Mouse (Mus musculus) T-helper 17 cell (primary cell): Measurements from ENCODE around the gene Moxd1.

Source experiments
- in situ Hi-C, 2 experiments: fragments of 300-600 bp; cut with MboI, MseI; formaldehyde crosslinking; loops; 1 replicate in 1 of 2; 2 replicates in 1 of 2; pipeline ENCODE4 v1.15.1; 2025; ENCODE audit warnings: high pct_unique_total_duplicates in 2 of 2

Gene Moxd1

DNA sequence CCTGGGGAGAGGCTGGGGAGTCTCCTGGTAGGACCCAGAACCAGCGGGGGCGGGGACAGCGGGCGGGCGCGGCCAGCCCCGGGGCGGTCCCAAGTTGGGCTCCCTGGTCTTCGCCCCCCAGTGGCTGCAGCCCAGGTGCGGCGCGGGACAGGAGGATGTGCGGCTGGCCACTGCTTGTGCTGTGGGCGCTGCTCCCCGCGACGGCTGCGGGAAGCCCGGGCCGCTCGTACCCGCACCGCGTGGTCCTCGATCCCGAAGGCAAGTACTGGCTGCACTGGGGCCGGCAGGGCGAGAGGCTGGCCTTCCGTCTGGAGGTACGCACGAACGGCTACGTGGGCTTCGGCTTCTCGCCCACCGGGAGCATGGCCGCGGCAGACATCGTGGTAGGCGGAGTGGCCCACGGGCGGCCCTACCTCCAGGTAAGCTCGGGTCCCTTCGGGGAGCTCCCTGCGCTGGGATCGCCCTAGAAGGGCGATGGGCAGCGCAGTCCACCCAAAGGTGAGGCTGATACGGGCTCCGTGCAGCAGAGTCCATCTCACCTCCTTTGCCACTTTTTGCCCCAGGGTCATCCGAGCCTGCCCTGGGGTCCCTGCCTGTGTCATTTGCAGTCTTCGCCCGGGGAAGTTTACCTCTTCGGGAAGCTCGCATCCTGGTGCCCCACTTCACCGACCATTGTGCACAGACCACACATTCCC is at the start of gene Moxd1:
Gene Moxd1, plus strand, starts transcription at position 69 of the 695 bp plus-strand sequence.
- in situ Hi-C loops, result no loop called here

DNA sequence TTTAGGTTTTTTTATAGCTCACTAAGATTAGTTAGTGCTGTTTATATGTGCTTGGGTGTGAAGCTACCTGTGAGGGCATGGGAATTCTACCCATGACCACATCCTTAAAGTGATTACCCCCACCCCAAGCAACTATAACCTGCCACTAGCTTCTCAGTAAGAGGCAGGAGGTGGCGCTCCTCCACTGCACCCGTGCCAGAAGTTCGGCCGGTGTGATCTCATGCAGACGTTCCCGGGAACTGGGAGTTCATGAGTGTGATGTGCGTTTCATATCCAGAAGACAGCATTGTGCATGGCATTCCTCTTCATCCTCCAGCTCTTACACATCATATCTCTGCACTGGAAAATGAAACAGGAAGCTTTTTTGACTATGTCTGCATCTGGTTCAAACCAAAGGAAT is 32.9 kb upstream of the Moxd1 start:
- in situ Hi-C loops, result no loop called here

DNA sequence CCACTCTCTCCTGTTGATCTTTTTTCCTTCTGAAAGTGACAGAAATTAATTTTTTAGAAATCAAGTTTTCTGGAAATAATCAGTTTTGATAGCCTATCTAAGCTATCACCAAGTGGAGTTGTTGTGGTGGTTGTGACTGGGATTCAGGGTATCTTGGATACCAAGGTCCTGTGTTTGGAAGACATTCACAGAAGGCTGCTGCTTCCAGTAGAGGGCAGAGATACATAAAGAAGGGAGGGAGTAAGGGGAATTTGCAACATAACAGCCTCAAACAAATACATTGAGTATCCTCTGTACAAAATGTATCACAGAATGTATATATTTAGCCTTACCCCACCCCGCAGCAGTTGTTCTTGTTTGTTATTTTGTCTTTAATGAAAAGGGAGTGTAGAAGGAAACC is 31.3 kb upstream of the Moxd1 start:
- in situ Hi-C loops, result no loop called here

DNA sequence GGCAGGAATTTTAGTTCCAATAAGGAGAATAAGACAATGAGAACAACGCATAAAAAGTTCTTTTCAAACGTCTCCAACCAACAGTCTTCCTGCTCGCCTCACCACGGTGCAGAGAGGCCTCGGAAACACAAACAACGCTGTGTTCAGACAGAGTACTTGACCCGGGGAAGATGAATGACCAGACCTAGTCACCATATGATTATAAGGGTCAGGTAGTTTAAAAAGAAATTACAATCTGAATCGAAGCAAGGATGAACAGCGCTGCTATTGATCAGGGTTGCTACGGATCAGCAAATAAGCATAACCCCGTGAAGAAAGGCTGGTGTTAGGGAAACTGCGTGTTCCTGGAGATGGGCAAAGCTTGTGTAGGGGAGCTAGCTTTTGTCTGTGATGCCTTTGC is 24.0 kb upstream of the Moxd1 start:
- in situ Hi-C loops, result no loop called here

DNA sequence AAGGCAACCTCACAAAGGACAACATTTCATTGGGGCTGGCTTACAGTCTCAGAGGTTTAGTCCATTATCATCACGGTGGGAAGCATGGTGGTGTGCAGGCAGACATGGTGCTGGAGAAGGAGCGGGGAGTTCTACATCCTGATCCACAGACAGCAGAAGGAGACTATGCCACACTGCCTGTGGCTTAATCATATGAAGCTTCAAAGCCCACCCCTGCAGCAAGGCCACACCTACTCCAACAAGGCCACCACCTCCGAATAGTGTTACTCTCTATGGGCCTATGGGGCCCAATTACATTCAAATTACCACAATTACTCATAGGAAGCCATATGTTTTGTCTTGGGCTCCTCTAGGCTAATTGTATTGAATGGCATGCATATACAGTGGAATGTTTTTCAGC is 23.2 kb upstream of the Moxd1 start:
- in situ Hi-C loops, result no loop called here

DNA sequence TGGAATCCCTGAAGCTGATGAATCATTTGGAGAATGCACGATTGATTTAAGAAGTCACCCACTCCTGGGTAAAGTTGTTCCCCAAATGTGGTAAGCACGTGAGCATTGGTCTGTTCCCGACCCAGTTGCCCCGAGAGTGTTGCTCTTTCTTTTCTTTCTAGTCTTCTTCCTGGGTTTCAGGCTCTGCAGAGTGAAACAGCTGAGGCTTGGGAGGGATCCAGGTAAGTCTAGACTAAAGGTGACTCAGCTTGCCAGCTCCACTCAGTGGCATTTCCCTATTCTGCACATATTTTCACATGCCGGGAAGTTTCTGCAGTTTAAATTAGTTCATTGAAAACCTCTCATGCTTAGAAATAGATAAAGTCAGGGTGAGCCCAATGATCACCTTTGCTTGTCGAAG is 13.2 kb upstream of the Moxd1 start:
- in situ Hi-C loops, result no loop called here

DNA sequence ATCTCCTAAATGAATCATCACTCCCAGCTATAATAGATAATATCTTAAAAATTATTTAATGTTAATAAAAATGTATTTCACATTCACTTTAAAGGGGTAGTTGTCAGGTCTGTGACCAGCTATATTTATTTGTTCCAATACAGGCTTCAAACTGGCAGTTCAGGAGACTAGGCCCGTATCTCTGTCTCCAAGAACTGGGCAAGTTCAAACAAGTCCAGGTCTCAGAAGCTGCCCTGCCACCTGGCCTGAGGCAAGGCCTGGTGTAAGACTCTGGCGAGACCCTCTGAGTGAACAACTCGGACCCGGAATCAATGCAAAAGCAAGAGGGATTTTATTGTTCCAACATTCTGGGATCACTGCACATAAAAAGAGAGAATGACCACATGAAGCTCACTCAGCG is 10.0 kb upstream of the Moxd1 start:
- in situ Hi-C loops, result no loop called here

DNA sequence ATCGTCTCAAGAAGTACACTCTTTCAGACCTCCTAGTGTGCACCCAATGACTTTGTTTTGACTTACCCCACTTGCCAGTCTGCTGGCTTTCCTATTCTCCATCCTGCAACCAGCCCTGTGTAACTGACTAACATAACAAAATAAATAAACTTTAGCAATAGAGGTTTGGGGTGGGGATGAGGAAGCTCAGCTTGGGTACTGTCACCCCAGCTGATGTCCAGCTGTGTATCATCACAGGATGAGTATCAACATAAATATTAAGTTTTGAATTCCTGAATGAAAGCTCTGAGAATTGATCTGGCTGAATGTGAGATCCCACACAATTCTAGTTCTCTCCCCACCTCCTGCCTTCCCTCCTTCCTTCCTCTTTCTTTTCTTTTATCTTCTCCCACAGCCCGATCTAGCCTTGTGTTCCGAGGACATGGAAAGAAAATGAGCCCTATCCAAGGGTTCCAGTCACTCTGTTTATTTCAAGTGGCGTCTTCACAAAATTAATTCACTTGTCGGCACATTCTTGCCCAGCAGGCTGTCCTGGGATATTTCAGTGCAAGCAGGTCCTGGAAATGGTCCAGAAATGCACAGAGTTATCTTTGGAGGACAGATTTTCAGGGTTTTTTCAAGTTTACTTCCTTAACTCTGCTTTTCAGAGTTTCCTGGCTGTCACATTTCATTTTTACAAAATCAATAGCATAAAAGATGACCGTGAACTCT is 5.6 kb upstream of the Moxd1 start:
- in situ Hi-C loops, result no loop called here

DNA sequence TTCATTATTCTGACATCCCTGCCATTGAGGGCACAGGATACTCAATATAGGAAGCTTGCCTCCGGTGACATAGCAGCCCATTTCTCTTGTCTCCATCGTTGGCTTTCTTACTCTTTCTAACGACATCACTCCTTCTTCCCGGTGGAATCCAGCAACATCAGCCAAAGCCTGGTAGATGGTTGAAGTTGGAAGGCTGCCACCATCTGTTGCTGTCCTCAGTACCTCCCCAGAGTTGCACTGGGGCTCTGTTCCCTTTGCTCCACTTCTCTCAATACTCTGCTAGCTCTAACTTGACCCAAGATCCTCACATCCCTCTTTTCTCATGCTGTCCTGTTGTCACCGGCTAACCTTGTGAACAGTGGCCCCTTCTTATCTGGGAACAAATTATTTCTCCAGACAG is 2.4 kb upstream of the Moxd1 start:
- in situ Hi-C loops, result no loop called here

DNA sequence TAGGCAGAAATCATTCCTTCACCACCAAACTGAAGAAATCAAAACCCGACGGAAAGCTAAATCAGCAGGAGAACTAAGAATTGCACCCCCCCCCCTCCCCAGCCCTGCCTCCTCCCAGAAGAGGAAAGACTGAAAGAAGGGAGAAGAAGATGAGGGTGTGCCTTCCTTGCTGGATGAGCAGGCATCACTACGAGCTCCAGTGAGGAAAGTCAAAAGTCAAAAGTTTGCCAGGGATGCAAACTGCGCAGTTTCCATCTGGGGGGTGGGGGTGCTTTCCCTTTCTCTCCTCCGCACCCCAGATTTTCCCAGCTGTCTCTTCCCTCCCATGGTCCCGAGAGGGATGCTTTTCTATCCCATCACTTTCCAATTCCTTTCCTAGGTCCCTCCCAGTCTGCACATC is 406 bp upstream of the Moxd1 start:
- in situ Hi-C loops, result no loop called here

DNA sequence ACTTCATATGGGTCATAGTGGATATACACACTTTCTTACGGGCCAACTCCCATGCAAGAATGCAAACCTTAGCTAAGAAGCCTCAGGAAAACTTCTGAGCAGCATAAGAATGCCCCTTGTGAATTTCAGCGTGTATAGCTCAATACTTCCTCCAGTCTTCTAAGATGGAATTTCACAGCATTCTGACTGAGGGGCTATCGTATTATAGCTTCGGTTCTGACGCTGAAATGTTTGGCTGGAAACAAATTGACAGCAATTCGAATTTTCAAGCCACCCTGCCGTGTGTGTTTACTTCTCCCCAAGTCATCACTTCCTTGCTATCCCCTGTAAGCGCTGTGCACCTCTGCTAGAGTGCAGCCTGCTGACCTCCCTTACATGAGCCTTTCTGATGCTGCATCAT is 1.3 kb downstream of the Moxd1 start:
- in situ Hi-C loops, result no loop called here

DNA sequence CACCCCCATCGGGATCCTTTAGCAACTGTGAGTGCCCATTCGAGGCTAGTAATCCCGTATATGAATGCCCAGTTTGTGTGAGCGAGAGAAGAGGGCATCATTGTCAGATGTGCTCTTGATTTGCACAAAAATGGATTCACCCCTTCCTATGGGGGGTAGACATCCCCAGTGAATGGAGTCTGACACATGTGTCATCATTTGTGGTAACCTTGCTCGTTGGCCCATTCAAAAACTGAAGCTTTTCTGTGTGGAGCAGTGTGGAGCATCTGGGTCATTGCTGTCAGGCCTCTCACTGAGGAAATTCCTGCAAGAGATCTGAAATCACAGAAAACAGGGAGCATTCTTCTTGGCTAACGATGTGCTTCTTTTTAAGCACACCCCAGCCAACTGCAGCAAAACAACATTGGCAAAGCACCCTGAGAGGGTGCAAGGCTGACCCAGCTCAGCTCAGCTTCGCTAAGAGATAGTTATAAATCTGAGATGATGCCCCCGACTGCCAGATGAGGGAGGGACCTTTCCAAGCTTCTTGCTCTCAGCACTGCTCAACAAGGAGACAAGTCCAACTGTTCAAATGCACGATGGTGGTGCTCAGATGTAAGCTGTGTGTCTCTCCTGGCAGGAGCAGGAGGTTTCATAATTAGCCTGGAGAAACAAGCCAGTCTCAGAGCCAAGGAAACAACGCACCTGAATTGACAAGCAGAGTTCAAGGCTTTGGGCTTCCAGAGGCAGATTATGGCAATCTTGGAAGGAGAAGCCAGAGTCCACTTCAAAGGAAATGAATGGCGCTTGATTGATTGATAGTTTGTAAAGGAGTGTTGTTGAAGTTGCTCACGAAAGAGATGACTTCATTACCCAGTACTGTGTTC is 5.2 kb downstream of the Moxd1 start:
- in situ Hi-C loops, result no loop called here

DNA sequence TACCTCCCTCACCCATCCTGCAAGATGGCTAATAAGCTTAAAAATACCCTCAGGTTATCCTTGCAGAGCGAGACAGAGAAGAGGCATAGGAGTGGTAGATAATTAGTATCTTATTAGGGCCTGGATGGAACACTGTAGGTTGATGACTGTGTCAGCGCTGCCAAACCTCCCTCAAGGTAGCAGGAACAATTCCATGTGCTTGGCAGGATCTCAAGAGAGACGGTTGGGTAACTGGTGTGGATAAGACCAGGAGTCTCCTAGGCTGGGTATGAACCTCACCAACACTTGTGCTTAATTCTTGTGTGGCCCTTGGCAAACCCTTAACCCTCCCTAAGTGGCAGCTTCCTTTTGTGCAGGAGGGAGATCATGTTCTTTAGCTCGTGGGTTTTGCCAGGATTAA is 9.0 kb downstream of the Moxd1 start:
- in situ Hi-C loops, result no loop called here

DNA sequence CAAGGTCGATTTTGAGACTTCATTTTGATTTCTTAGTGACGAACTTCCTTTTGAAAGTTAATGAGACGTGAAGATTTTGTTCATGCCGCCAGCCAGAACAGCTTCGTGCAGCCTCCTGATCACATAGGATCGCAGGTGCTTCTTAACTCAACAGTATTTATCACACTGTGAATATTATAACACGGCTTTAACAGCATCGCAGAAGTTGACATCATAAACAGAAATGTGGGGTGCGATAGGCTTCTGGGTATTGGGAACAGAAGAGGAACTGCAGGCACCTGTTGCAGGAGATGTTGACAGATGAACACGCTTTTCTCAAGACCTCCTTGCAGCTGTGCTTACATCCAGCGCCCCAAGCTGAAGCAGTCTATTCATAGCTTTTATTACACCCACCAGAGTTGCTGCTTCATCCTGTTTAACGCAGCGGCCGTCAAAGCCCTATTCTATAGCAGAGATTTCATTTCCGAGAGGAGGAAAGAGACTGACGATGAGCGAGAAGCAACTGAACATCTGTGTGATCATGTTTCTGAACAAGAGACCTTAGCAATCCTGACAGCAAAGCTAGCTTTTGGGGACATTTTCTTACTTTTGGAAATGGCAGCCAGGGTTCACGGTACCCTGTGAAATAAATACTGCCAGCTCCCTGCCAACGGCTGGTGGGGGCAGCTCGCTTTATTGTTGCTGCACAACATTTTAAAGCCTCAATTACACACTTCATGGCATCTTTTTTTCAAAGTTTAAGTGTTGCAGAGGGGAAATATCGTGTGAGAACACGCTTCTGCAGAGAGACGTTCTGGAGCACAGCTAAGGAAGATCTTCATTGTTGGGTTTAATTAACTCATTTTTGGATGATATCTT is 12.3 kb downstream of the Moxd1 start:
- in situ Hi-C loops, result no loop called here

DNA sequence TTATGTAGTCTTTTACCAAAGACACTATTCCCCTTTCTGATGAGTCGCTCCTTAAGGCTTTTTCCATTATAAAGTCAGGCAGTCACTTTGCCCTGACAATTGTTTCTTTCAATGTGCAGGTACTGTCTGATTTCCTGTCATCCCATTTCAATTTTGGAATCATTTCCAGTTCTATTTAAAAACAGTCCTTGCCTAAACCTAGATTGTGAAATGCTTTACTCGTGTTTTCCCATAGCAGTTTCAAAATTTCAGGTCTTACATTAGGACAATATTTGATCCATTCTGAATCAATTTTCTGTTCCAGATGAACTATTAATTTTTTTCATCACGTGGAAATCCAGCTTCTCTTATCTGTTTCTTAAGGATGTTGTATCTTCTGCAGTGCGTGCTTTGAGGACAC is 23.5 kb downstream of the Moxd1 start:
- in situ Hi-C loops, result no loop called here

DNA sequence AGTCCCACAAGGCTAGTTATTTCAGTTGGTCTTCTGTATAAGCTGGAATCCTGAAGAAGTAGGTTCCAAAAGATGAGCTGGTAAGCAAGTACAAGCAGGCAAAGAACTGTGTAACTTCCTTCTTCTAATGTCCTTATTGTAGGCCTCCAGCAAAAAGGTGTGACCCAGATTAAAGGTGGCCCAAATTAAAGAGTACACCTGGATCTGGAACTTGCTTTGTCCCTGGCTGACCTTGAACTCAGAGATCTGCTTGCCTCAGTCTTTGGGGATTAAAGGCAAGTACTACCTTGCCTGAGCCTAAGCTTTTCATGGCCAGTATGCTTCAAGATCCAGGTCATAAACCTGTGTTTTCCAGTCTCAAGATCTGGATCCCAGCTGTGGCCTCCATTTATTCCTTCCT is 24.8 kb downstream of the Moxd1 start:
- in situ Hi-C loops, result no loop called here

DNA sequence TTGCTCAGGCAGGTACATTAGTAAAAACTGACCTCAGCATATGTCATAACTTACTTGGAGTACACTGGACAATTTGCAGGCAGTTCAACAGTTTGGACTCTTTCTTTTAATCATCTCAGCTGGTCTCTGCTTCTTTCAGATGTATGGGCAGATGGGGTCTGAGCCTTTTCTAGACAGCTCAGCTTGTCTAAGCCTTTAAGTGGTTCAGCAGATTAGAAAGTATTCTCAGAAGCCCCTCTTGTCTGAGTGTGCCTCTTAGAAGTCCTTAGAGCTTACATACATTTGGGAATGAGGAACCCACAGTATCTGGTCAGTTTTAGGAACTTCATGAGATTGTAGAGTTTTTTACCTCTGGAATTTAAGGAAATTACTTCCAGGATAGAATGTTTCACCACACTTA is 28.3 kb downstream of the Moxd1 start:
- in situ Hi-C loops, result no loop called here

DNA sequence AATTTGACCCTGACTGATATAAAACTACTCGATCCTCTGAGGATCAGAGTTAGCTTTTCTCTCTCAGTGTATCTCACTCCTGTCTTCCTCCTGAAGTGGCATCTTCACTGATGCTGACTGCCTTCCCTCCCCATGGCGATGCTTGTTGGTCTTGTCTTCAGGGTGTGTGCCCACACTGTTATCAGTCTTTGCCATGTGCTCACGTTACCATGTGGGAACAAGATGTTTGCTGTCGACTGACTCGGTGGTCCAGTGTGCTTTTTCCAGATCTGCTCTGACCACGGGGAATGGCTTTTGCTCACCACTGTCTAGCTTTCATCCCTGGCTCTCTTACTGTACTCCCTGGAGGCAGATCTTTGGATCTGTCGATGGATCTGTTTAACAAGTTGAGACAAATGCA is 34.8 kb downstream of the Moxd1 start:
- in situ Hi-C loops, result no loop called here

DNA sequence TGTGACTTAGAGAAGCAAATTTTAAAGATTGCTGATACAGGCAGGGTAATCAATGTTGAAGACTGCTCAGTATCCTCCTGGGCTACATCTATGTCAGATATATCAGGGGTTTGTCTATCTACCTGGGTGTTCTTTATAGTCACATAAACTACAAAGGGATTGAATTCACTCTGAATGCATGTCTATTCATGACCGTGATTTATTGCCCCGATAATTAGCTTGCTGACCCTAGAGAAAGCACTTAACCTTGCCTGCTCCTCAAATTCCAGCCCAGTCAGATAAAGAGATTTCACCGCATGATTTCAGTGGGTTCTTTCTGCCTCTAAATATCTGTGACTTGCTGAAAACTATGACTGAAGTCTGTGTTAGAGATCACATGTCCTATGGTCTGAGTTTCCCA is 35.6 kb downstream of the Moxd1 start:
- in situ Hi-C loops, result no loop called here

DNA sequence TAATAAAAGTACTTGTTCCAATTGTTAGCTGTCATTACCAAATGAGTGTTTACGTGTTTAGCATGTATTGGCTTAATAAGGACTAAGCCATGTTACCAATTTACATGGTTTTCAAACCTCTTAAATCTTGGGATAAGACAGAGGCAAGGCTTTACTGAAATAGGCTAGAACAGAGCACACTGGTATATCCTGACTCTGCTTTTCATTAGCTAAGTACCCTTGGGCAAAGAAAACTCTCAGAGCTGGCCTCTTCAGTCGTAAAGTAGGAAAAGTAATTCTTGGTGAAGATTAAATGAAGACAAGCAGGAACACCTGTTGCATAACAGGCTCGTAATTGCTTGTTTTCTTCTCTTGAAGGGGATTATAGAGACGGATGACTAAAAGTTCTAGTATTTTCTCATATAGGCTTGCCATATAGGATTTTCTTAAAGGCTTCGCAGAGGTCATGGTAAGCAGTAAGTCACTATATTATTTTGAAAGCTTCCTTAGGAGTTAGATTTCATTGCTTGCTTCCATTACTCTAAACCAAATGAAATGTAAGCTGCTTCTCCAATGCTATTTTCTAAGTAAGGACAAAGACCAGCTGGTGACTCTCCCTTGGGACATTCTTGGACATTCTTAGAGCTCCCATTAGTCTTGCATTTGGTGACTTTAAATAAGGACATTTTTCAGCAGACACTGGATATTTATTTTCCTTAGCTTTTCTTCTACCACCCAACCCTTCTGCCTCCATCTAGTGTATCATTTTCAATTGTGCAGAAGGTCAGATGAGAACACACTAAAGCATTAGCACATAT is 36.7 kb downstream of the Moxd1 start:
- in situ Hi-C loops, result no loop called here

DNA sequence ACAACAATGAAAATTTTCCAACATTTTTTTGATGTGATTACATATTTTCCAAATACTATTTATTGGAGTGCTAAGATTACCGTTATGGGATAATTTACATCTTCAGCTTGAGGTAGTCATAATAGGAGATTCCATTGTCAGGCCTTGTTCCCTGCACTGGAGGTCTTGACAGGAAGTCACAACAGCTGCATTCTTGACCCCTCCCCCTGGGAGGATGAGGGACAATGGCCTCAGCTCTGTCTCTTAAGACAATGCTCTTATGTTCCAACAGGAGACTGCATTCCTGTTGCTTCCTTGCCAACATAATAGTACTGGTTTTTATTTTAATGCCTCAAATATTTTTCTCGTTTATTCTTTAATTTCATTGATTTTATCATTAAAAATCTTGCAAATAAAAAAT is 44.2 kb downstream of the Moxd1 start:
- in situ Hi-C loops, result no loop called here
